Mouse (Mus musculus) ES-E14 (cell line): ENCODE measurements around the gene Kansl3. TPM values are rescaled to one million over a fixed set of nuclear protein-coding genes. Genes with fewer than 3 reads are reported as not detected.
A peak's percentile ranks its signal among the peaks of the same experiment; 100 is the strongest.

Experiments
- DNase-seq: peaks from one replicate; pipeline ENCODE4 v3.0.0-alpha.2; 2013; ENCODE audit warnings: low read depth, low spot score
- H3K27ac ChIP-seq: 2 replicates; pipeline ENCODE4 v1.5.1; 2012; ENCODE audit warnings: low read depth, mild to moderate bottlenecking, low read length, moderate library complexity, mixed read lengths; ENCODE audit not compliant: poor library complexity, insufficient read depth, severe bottlenecking
- H3K36me3 ChIP-seq: 2 replicates; pipeline ENCODE4 v1.6.1; 2012; ENCODE audit warnings: mild to moderate bottlenecking, low read length, moderate library complexity, mixed read lengths; ENCODE audit not compliant: control insufficient read depth, poor library complexity, insufficient read depth, severe bottlenecking
- H3K4me1 ChIP-seq, 2 experiments: fragments of 150-350 bp in 1 of 2; sonication (generic) in 1 of 2; 2 replicates each; pipeline ENCODE4 v1.6.1; 2012; ENCODE audit warnings: low read length in 2 of 2, mild to moderate bottlenecking in 1 of 2, mixed read lengths in 1 of 2; ENCODE audit not compliant: control insufficient read depth in 2 of 2, insufficient read depth in 2 of 2, poor library complexity in 1 of 2
- H3K4me3 ChIP-seq, 2 experiments: fragments of 150-350 bp in 1 of 2; sonication (generic) in 1 of 2; 2 replicates each; pipeline ENCODE4 v1.5.1; 2012; ENCODE audit warnings: low read length in 2 of 2, low read depth in 1 of 2, mild to moderate bottlenecking in 1 of 2, mixed read lengths in 1 of 2; ENCODE audit not compliant: insufficient read depth in 1 of 2, poor library complexity in 1 of 2, severe bottlenecking in 1 of 2
- H3K9ac ChIP-seq: 2 replicates; pipeline ENCODE4 v1.6.1; 2012; ENCODE audit warnings: low read depth, mild to moderate bottlenecking, low read length, mixed read lengths; ENCODE audit not compliant: poor library complexity, insufficient read depth, severe bottlenecking
- H3K9me3 ChIP-seq: fragments of 150-350 bp; sonication (generic); 2 replicates; pipeline ENCODE4 v1.6.1; 2012; ENCODE audit warnings: low read depth, mild to moderate bottlenecking, low read length; ENCODE audit not compliant: control insufficient read depth, insufficient read depth
- CHD2 ChIP-seq: IDR thresholded peaks from 2 replicates; pipeline ENCODE4 v1.6.1; 2014; ENCODE audit warnings: mild to moderate bottlenecking, low read depth, low read length, inconsistent platforms
- HCFC1 ChIP-seq: IDR thresholded peaks from 2 replicates; pipeline ENCODE4 v1.6.1; 2012; ENCODE audit warnings: low read length, inconsistent platforms, borderline replicate concordance; ENCODE audit not compliant: insufficient read depth
- MAFK ChIP-seq: IDR thresholded peaks from 2 replicates; pipeline ENCODE4 v1.6.1; 2014; ENCODE audit warnings: mild to moderate bottlenecking, low read depth, low read length, inconsistent platforms; ENCODE audit not compliant: insufficient read depth
- ZC3H11A ChIP-seq: IDR thresholded peaks from 2 replicates; pipeline ENCODE4 v1.6.1; 2012; ENCODE audit warnings: low read depth, mild to moderate bottlenecking, inconsistent platforms, low read length, borderline replicate concordance
- ZNF384 ChIP-seq: IDR thresholded peaks from 2 replicates; pipeline ENCODE4 v1.6.1; 2012; ENCODE audit warnings: low read depth, low read length, inconsistent platforms
- in situ Hi-C, 2 experiments: fragments of 600-800 bp; cut with MboI; formaldehyde crosslinking; loops; one replicate each; pipeline ENCODE4 v1.15.1; 2025; ENCODE audit warnings: low sequenced_read_pairs in 2 of 2, inconsistent platforms in 1 of 2; ENCODE audit not compliant: unreplicated experiment in 2 of 2
- total RNA-seq: library from RNA; depleted of rRNA; stranded (reverse); fragments of 300-350 nt; gene quantifications from 2 replicates; pipeline ENCODE4 v1.2.3, GENCODE M21; 2012

The Kansl3 gene
- total RNA-seq, 1 experiment = 27.0 TPM

GRCm38 (mm10) chr1:36378880-36379279 lies 9.9 kb upstream of the Kansl3 start:
- H3K27ac ChIP-seq = no peak overlapping the region
- no peaks in the 10 kb centered on the region for H3K9me3 ChIP-seq
- H3K4me3 ChIP-seq = no peak overlapping the region
- H3K9ac ChIP-seq = no peak overlapping the region
- no peak for DNase-seq
- H3K4me1 ChIP-seq = no peaks in the 10 kb centered on the region
- no peak for TF ChIP-seq MAFK
- no peak for TF ChIP-seq CHD2
- no peak for TF ChIP-seq ZC3H11A
- no peak for TF ChIP-seq ZNF384
- no peak for TF ChIP-seq HCFC1
- no peaks in the 10 kb centered on the region for H3K36me3 ChIP-seq
- in situ Hi-C loops = no loop called here

- H3K4me1 ChIP-seq = peaks cover 0 to 4% of the 10 kb centered on the region in 2 experiments; a peak in 1 of 4 replicates
- in situ Hi-C loops = no loop called here
- DNase-seq = no peak
- H3K9ac ChIP-seq = no peak within 1 kb of the TSS
- H3K36me3 ChIP-seq = no peaks in the 10 kb centered on the region
- H3K4me3 ChIP-seq = no peak within 1 kb of the TSS
- no peaks in the 10 kb centered on the region for H3K9me3 ChIP-seq
- TF ChIP-seq HCFC1 (no peak), MAFK (no peak), ZNF384 (no peak), ZC3H11A (no peak), CHD2 (no peak)
- no peak within 1 kb of the TSS for H3K27ac ChIP-seq
These were observed 3.2 kb upstream of the Kansl3 start, which contains the start of gene Fer1l5 for GRCm38 (mm10) chr1:36371934-36372845. Fer1l5 (plus strand) TSS chr1:36372291.

GRCm38 (mm10) chr1:36370918-36371317 lies 1.9 kb upstream of the Kansl3 start:
- DNase-seq = no peak
- Histone ChIP-seq H3K27ac (no peak overlapping the region), H3K9me3 (no peaks in the 10 kb centered on the region), H3K4me1 (peaks cover 0 to 7% of the 10 kb centered on the region in 2 experiments; a peak in 1 of 4 replicates), H3K4me3 (no peak overlapping the region), H3K9ac (no peak overlapping the region), H3K36me3 (peaks cover 4% of the 10 kb centered on the region; the same call in 1 of the 2 replicates)
- in situ Hi-C loops = no loop called here
- no peak for TF ChIP-seq ZC3H11A
- no peak for TF ChIP-seq ZNF384
- TF ChIP-seq CHD2 = no peak
- no peak for TF ChIP-seq HCFC1

GRCm38 (mm10) chr1:36368112-36368968 lies 641 bp downstream of the Kansl3 start:
- H3K9me3 ChIP-seq = no peaks in the 10 kb centered on the region
- H3K4me1 ChIP-seq = peaks cover 0 to 7% of the 10 kb centered on the region in 2 experiments; a peak in 1 of 4 replicates
- H3K27ac ChIP-seq = peak overlapping the region; percentile 73; the same call in 1 of the 2 replicates
- H3K4me3 ChIP-seq = peak overlapping the region; percentile 80 to 95
- peak overlapping the region; percentile 95 for H3K9ac ChIP-seq
- no peak for DNase-seq
- no peak for TF ChIP-seq ZNF384
- TF ChIP-seq ZC3H11A = no peak
- TF ChIP-seq HCFC1 = no peak
- TF ChIP-seq MAFK = no peak
- no peak for TF ChIP-seq CHD2
- peaks cover 15% of the 10 kb centered on the region for H3K36me3 ChIP-seq
- in situ Hi-C loops = no loop called here
